Mouse (Mus musculus): ENCODE results near the gene Cdc7.

DNA sequence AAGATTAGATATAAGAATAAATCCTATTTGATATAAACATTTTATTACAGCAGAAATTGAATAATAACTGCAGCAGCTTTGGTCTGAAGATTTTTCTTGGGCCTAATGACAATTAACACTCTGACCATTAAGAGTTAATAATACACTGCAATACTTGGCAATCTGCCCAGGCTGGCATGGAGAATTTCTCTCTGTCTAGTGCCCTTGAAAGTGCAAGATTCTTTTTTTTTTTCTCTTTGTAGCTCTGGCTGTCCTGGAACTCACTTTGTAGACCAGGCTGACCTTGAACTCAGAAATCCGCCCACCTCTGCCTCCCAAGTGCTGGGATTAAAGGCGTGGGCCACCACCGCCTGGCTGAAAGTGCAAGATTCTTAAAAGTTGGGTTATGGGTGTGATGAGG, 5.1 kb upstream of the Cdc7 start:
- TF ChIP-seq CTCF (IDR thresholded peaks at IDR 0.05) (no peak), EP300 (IDR thresholded peaks at IDR 0.05) (no peak)
